Mouse (Mus musculus): ENCODE results near the gene Akain1. TPM values are rescaled to one million over a fixed set of nuclear protein-coding genes. Genes with fewer than 3 reads are reported as not detected.

Akain1 gene
- polyA plus RNA-seq, 1 experiment from 2014 or later = not detected

GRCm38 (mm10) chr17:69439571-69440480 lies 700 bp downstream of the Akain1 start:
- peak overlapping the region; percentile 40 for H3K4me3 ChIP-seq (replicated peaks)
- peaks cover 16% of the 10 kb centered on the region for H3K4me1 ChIP-seq
- WGBS = under 1% methylated on average over 48 of the region's 52 CpGs
- H3K36me3 ChIP-seq = no peaks in the 10 kb centered on the region
- no peak overlapping the region for H3K27ac ChIP-seq
- H3K9me3 ChIP-seq (replicated peaks) = no peaks in the 10 kb centered on the region
- H3K9ac ChIP-seq = no peak overlapping the region
- H3K4me2 ChIP-seq = peak overlapping the region; percentile 69
- peaks cover 57% of the 10 kb centered on the region for H3K27me3 ChIP-seq
- peak; percentile 57 for ATAC-seq (replicated peaks; ENCODE audit: low FRiP score)

GRCm38 (mm10) chr17:69441041-69441440 lies 1.9 kb downstream of the Akain1 start:
- WGBS = 10% methylated on average over 9 of the region's 9 CpGs
- H3K4me2 ChIP-seq = no peak overlapping the region
- no peak for ATAC-seq (replicated peaks; ENCODE audit: low FRiP score)
- H3K36me3 ChIP-seq = no peaks in the 10 kb centered on the region
- H3K9me3 ChIP-seq (replicated peaks) = no peaks in the 10 kb centered on the region
- H3K27ac ChIP-seq = no peak overlapping the region
- H3K4me3 ChIP-seq (replicated peaks) = no peak overlapping the region
- H3K27me3 ChIP-seq = peaks cover 57% of the 10 kb centered on the region
- peaks cover 16% of the 10 kb centered on the region for H3K4me1 ChIP-seq
- H3K9ac ChIP-seq = no peak overlapping the region

GRCm38 (mm10) chr17:69448679-69449078 lies 9.6 kb downstream of the Akain1 start:
- H3K9me3 ChIP-seq (replicated peaks) = no peaks in the 10 kb centered on the region
- H3K4me3 ChIP-seq (replicated peaks) = no peak overlapping the region
- no peaks in the 10 kb centered on the region for H3K36me3 ChIP-seq
- no peak for ATAC-seq (replicated peaks; ENCODE audit: low FRiP score)
- H3K27me3 ChIP-seq = peaks cover 4% of the 10 kb centered on the region; the same call in 1 of the 2 replicates
- no peak overlapping the region for H3K27ac ChIP-seq
- no peak overlapping the region for H3K9ac ChIP-seq
- H3K4me1 ChIP-seq = no peaks in the 10 kb centered on the region
- H3K4me2 ChIP-seq = no peak overlapping the region

- no peak overlapping the region for H3K4me3 ChIP-seq (replicated peaks)
- H3K4me2 ChIP-seq = no peak overlapping the region
- H3K9ac ChIP-seq = no peak overlapping the region
- ATAC-seq (replicated peaks; ENCODE audit: low FRiP score) = no peak
- H3K27me3 ChIP-seq = no peaks in the 10 kb centered on the region
- H3K9me3 ChIP-seq (replicated peaks) = no peaks in the 10 kb centered on the region
- H3K4me1 ChIP-seq = no peaks in the 10 kb centered on the region
- no peaks in the 10 kb centered on the region for H3K36me3 ChIP-seq
- no peak overlapping the region for H3K27ac ChIP-seq
- WGBS = 90% methylated on average over 7 of the region's 7 CpGs
Measured at GRCm38 (mm10) chr17:69461680-69462079, 22.6 kb downstream of the Akain1 start.

- Histone ChIP-seq H3K27ac (no peak overlapping the region), H3K9me3 (replicated peaks) (no peaks in the 10 kb centered on the region), H3K27me3 (no peaks in the 10 kb centered on the region), H3K4me2 (no peak overlapping the region), H3K36me3 (no peaks in the 10 kb centered on the region), H3K4me1 (no peaks in the 10 kb centered on the region), H3K9ac (no peak overlapping the region), H3K4me3 (replicated peaks) (no peak overlapping the region)
- no peak for ATAC-seq (replicated peaks; ENCODE audit: low FRiP score)
- WGBS = 76% methylated on average over 3 of the region's 3 CpGs
Measured at GRCm38 (mm10) chr17:69463037-69463436, 23.9 kb downstream of the Akain1 start.

- Histone ChIP-seq H3K9me3 (replicated peaks) (no peaks in the 10 kb centered on the region), H3K4me3 (replicated peaks) (no peak overlapping the region), H3K9ac (no peak overlapping the region), H3K36me3 (no peaks in the 10 kb centered on the region), H3K27ac (no peak overlapping the region), H3K4me2 (no peak overlapping the region), H3K27me3 (no peaks in the 10 kb centered on the region), H3K4me1 (0 out of 2 replicates have a peak, but pooled peaks cover 4% of the 10 kb centered on the region)
- ATAC-seq (replicated peaks; ENCODE audit: low FRiP score) = no peak
- WGBS = 59% methylated on average over 10 of the region's 10 CpGs
Measured at GRCm38 (mm10) chr17:69471171-69471570, 32.0 kb downstream of the Akain1 start.

- Histone ChIP-seq H3K27me3 (no peaks in the 10 kb centered on the region), H3K4me3 (replicated peaks) (no peak overlapping the region), H3K9me3 (replicated peaks) (no peaks in the 10 kb centered on the region), H3K9ac (no peak overlapping the region), H3K36me3 (no peaks in the 10 kb centered on the region), H3K4me1 (0 out of 2 replicates have a peak, but pooled peaks cover 4% of the 10 kb centered on the region), H3K4me2 (no peak overlapping the region), H3K27ac (no peak overlapping the region)
- WGBS = 68% methylated on average over 9 of the region's 9 CpGs
- ATAC-seq (replicated peaks; ENCODE audit: low FRiP score) = no peak
Measured at GRCm38 (mm10) chr17:69472401-69472800, 33.3 kb downstream of the Akain1 start.

- H3K4me3 ChIP-seq (replicated peaks) = no peak overlapping the region
- no peak for ATAC-seq (replicated peaks; ENCODE audit: low FRiP score)
- 0 out of 2 replicates have a peak, but pooled peaks cover 4% of the 10 kb centered on the region for H3K4me1 ChIP-seq
- no peak overlapping the region for H3K27ac ChIP-seq
- H3K36me3 ChIP-seq = no peaks in the 10 kb centered on the region
- H3K9ac ChIP-seq = no peak overlapping the region
- no peaks in the 10 kb centered on the region for H3K27me3 ChIP-seq
- no peak overlapping the region for H3K4me2 ChIP-seq
- 82% methylated on average over 4 of the region's 4 CpGs for WGBS
- no peaks in the 10 kb centered on the region for H3K9me3 ChIP-seq (replicated peaks)
Measured at GRCm38 (mm10) chr17:69474084-69474483, 35.0 kb downstream of the Akain1 start.

- peak; percentile 97 for ATAC-seq (replicated peaks; ENCODE audit: low FRiP score)
- 0% methylated on average over 20 of the region's 20 CpGs for WGBS
- H3K4me3 ChIP-seq (replicated peaks) = peak overlapping the region; percentile 52
- H3K27me3 ChIP-seq = no peaks in the 10 kb centered on the region
- H3K4me2 ChIP-seq = peak overlapping the region; percentile 74
- H3K9me3 ChIP-seq (replicated peaks) = no peaks in the 10 kb centered on the region
- no peaks in the 10 kb centered on the region for H3K36me3 ChIP-seq
- H3K4me1 ChIP-seq = 0 out of 2 replicates have a peak, but pooled peaks cover 4% of the 10 kb centered on the region
- peak overlapping the region; percentile 50 for H3K9ac ChIP-seq
- no peak overlapping the region for H3K27ac ChIP-seq
Measured at GRCm38 (mm10) chr17:69475423-69475822, 36.3 kb downstream of the Akain1 start.

- Histone ChIP-seq H3K27me3 (no peaks in the 10 kb centered on the region), H3K9ac (no peak overlapping the region), H3K36me3 (no peaks in the 10 kb centered on the region), H3K4me1 (peaks cover 9% of the 10 kb centered on the region), H3K4me2 (no peak overlapping the region), H3K4me3 (replicated peaks) (no peak overlapping the region), H3K9me3 (replicated peaks) (no peaks in the 10 kb centered on the region), H3K27ac (no peak overlapping the region)
- ATAC-seq (replicated peaks; ENCODE audit: low FRiP score) = no peak
- WGBS = 16% methylated on average over 2 of the region's 2 CpGs
Measured at GRCm38 (mm10) chr17:69477526-69477925, 38.4 kb downstream of the Akain1 start.

- no peak overlapping the region for H3K9ac ChIP-seq
- no peak for ATAC-seq (replicated peaks; ENCODE audit: low FRiP score)
- 68% methylated on average over 4 of the region's 4 CpGs for WGBS
- peaks cover 9% of the 10 kb centered on the region for H3K4me1 ChIP-seq
- no peaks in the 10 kb centered on the region for H3K36me3 ChIP-seq
- H3K9me3 ChIP-seq (replicated peaks) = no peaks in the 10 kb centered on the region
- H3K27ac ChIP-seq = no peak overlapping the region
- no peak overlapping the region for H3K4me3 ChIP-seq (replicated peaks)
- no peaks in the 10 kb centered on the region for H3K27me3 ChIP-seq
- no peak overlapping the region for H3K4me2 ChIP-seq
Measured at GRCm38 (mm10) chr17:69479261-69479660, 40.1 kb downstream of the Akain1 start.

GRCm38 (mm10) chr17:69487116-69487515 lies 48.0 kb downstream of the Akain1 start:
- whole genome bisulfite sequencing = 87% methylated on average over 12 of the region's 12 CpGs
- peaks cover 3% of the 10 kb centered on the region for H3K4me1 ChIP-seq
- no peaks in the 10 kb centered on the region for H3K27me3 ChIP-seq
- no peak overlapping the region for H3K4me2 ChIP-seq
- H3K36me3 ChIP-seq = no peaks in the 10 kb centered on the region
- H3K27ac ChIP-seq = no peak overlapping the region
- no peak overlapping the region for H3K4me3 ChIP-seq (replicated peaks)
- no peaks in the 10 kb centered on the region for H3K9me3 ChIP-seq (replicated peaks)
- no peak overlapping the region for H3K9ac ChIP-seq
- no peak for ATAC-seq (replicated peaks; ENCODE audit: low FRiP score)

Measured in kidney, embryonic 15.5 days (tissue).